ENCODE assay signal across 14 mouse cellular contexts in the genomic region with DNA sequence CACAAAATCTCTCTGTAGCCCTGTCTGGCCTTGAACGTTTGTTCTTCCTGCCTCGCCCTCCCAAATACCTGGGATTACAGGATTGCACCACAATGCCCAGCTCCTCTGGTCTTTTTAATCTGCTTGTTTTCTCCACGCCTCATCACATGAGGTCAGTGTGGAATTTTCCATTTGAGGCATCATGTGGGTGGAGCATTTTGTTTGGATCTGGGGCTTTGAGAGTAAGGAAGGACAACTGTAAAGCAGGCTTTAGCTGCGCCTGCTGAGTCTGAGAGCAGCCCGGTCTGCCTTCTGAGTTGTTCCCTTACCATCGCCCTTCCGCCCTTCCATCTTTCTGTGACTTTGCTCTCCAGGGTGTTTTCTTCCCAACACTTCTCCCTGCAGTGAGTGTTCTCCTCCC. TPM values are rescaled to one million over a fixed set of nuclear protein-coding genes. Genes with fewer than 3 reads are reported as not detected.
A peak's percentile ranks its signal among the peaks of the same experiment; 100 is the strongest.
DNase-seq lines count a peak whose midpoint lies in the region; ATAC-seq and TF ChIP-seq lines count a peak whose summit lies in the region.
"Had no signal": no experiment of that assay in that cellular context is flagged by ENCODE, and none has a peak within 500 bp of the region (broad histone marks: within the 10 kb centered on the region; RNA-seq: fewer than 3 reads in every experiment).

No protein-coding gene starts in this region.

- no peak for TF ChIP-seq CTCF in left cerebral cortex, adult 2 months (IDR thresholded peaks at IDR 0.05)
- no peak for TF ChIP-seq CTCF in lung, postnatal 0 days (IDR thresholded peaks at IDR 0.05)

- no peak overlapping the region for H3K4me2 ChIP-seq in lung, postnatal 0 days (replicated peaks; ENCODE audit: low read depth, low read length)
- H3K4me2 ChIP-seq in forebrain, embryonic 11.5 days (ENCODE audit: low read depth, low read length, severe bottlenecking), result no peak overlapping the region
- H3K4me2 ChIP-seq: forebrain, embryonic 15.5 days; hindbrain, embryonic 12.5 days; neural tube, embryonic 13.5 days had no signal

- 63% methylated on average over 7 of the region's 7 CpGs for WGBS in lung, postnatal 0 days
- 73% methylated on average over 7 of the region's 7 CpGs for WGBS in forebrain, embryonic 11.5 days

- TF ChIP-seq EP300 in lung, postnatal 0 days (IDR thresholded peaks at IDR 0.05), result no peak

- no peak overlapping the region for H3K9ac ChIP-seq in lung, postnatal 0 days (replicated peaks; ENCODE audit: low read depth)
- no peak overlapping the region for H3K9ac ChIP-seq in forebrain, embryonic 11.5 days (ENCODE audit: low read length)
- H3K9ac ChIP-seq: forebrain, embryonic 15.5 days; hindbrain, embryonic 12.5 days; neural tube, embryonic 13.5 days had no signal

- no peaks in the 10 kb centered on the region for H3K9me3 ChIP-seq in lung, postnatal 0 days (ENCODE audit: low read length)
- no peaks in the 10 kb centered on the region for H3K9me3 ChIP-seq in forebrain, embryonic 11.5 days (ENCODE audit: control insufficient read depth, low read length)
- H3K9me3 ChIP-seq: forebrain, embryonic 15.5 days; hindbrain, embryonic 12.5 days; neural tube, embryonic 13.5 days had no signal

- no peaks in the 10 kb centered on the region for H3K27me3 ChIP-seq in lung, postnatal 0 days (replicated peaks; ENCODE audit: insufficient read depth, low read length)
- H3K27me3 ChIP-seq in forebrain, embryonic 11.5 days (ENCODE audit: control insufficient read depth, insufficient read depth, low read length), result no peaks in the 10 kb centered on the region
- H3K27me3 ChIP-seq: forebrain, embryonic 15.5 days; hindbrain, embryonic 12.5 days; neural tube, embryonic 13.5 days had no signal

- H3K4me1 ChIP-seq in lung, postnatal 0 days (ENCODE audit: insufficient read depth, low read depth, low read length), result no peaks in the 10 kb centered on the region
- no peaks in the 10 kb centered on the region for H3K4me1 ChIP-seq in forebrain, embryonic 11.5 days (replicated peaks; ENCODE audit: control insufficient read depth, insufficient read depth, low read length)
- H3K4me1 ChIP-seq: forebrain, embryonic 15.5 days; hindbrain, embryonic 12.5 days; neural tube, embryonic 13.5 days had no signal

- intact Hi-C loops in left cerebral cortex, adult 2 months (cut with DNase I), result no loop called here

- ATAC-seq in lung, postnatal 0 days, result no peak
- no peak for ATAC-seq in forebrain, embryonic 11.5 days (replicated peaks; ENCODE audit: low FRiP score)
- no peak for ATAC-seq in cerebellum, adult (ENCODE audit: insufficient number of reproducible peaks, low FRiP score, low TSS enrichment)
- ATAC-seq: forebrain, embryonic 15.5 days had no signal

- no peaks in the 10 kb centered on the region for H3K36me3 ChIP-seq in lung, postnatal 0 days (ENCODE audit: insufficient read depth, low read length)
- no peaks in the 10 kb centered on the region for H3K36me3 ChIP-seq in forebrain, embryonic 11.5 days (ENCODE audit: control insufficient read depth, insufficient read depth, low read length)
- H3K36me3 ChIP-seq: forebrain, embryonic 15.5 days; G1E; hindbrain, embryonic 12.5 days; neural tube, embryonic 13.5 days had no signal

- H3K27ac ChIP-seq in left cerebral cortex, adult 2 months, result peak overlapping the region; percentile 76
- no peak overlapping the region for H3K27ac ChIP-seq in lung, postnatal 0 days (ENCODE audit: low read length)
- no peak overlapping the region for H3K27ac ChIP-seq in forebrain, embryonic 11.5 days (ENCODE audit: low read depth, low read length)
- H3K27ac ChIP-seq: forebrain, embryonic 15.5 days; hindbrain, embryonic 12.5 days; neural tube, embryonic 13.5 days had no signal

- no peak overlapping the region for H3K4me3 ChIP-seq in left cerebral cortex, adult 2 months
- H3K4me3 ChIP-seq in lung, postnatal 0 days (ENCODE audit: low read depth, low read length), result no peak overlapping the region
- no peak overlapping the region for H3K4me3 ChIP-seq in forebrain, embryonic 11.5 days (ENCODE audit: low read depth, low read length)
- H3K4me3 ChIP-seq: forebrain, embryonic 15.5 days; hindbrain, embryonic 12.5 days; neural tube, embryonic 13.5 days had no signal

- no peak for DNase-seq in left cerebral cortex, adult 2 months (ENCODE audit: extremely low spot score in 1 of 2, low spot score in 2 of 2)
- no peak for DNase-seq in left cerebral cortex, adult 18-20 months (ENCODE audit: low spot score in 2 of 2)
- peak; percentile 74 for DNase-seq in adrenal gland, adult 8-10 months
- DNase-seq in heart, adult 9 months (ENCODE audit: low spot score in 2 of 2), result peak; percentile 63 to 72
- DNase-seq in lung, postnatal 0 days (ENCODE audit: low spot score), result peak; percentile 43
- no peak for DNase-seq in forebrain, embryonic 11.5 days (ENCODE audit: low spot score)
- no peak for DNase-seq in thymus, postnatal 4 days
- DNase-seq: layer of hippocampus, adult 9-11 months; thymus, postnatal 25 days had no signal

RNA-seq across cellular contexts. Expression of a gene that starts 13.6 kb away (rescaled TPM):
- total RNA-seq in left cerebral cortex, adult 2 months (2021), result 100 to 1,000 TPM; 539 to 559 TPM
- total RNA-seq in left cerebral cortex, adult 18-20 months (2021), result 100 to 1,000 TPM; 523 to 544 TPM
- 100 to 1,000 TPM in 1 of 4 experiments, 10 to 100 TPM in 3; 48.7 to 104 (median 74.3) TPM for total RNA-seq in adrenal gland, adult 8-10 months (2022)
- polyA plus RNA-seq in lung, postnatal 0 days (2015; fragmentation: Nextera tagmentation; extraction: Ambion mirVana), result 18.7 and 20.9 TPM in 2 replicates
- polyA plus RNA-seq in forebrain, embryonic 11.5 days (2014; fragmentation: Nextera tagmentation; extraction: Ambion mirVana), result 3.4 and 3.6 TPM in 2 replicates
- polyA plus RNA-seq: G1E had no signal

Comparison
In these comparisons a context has a peak if more than half of its experiments do, and no peak if none do; other contexts are left out.
1. DNase-seq: peak in adrenal gland, adult 8-10 months (single experiment), heart, adult 9 months (2 of 2) and lung, postnatal 0 days (single experiment); none in left cerebral cortex, adult 2 months (0 of 2), left cerebral cortex, adult 18-20 months (0 of 2), forebrain, embryonic 11.5 days (single experiment) and thymus, postnatal 4 days (single experiment).
2. RNA of a gene that starts 13.6 kb away (total RNA-seq): 539 to 559 TPM in left cerebral cortex, adult 2 months and 523 to 544 TPM in left cerebral cortex, adult 18-20 months; 48.7 to 104 TPM in adrenal gland, adult 8-10 months; every median in the first group is over 4 times any median in the second.